Mouse (Mus musculus): ENCODE measurements around the gene Bmp6. TPM values are rescaled to one million over a fixed set of nuclear protein-coding genes. Genes with fewer than 3 reads are reported as not detected.

Gene Bmp6
- polyA plus RNA-seq, 1 experiment from 2014 or later, result 2.1 TPM

- no peak for DNase-seq (ENCODE audit: low spot score)
- H3K4me3 ChIP-seq, result no peak overlapping the region
- no peaks in the 10 kb centered on the region for H3K27me3 ChIP-seq (ENCODE audit: insufficient read depth, poor library complexity, severe bottlenecking)
- 39% methylated on average over 3 of the region's 3 CpGs for WGBS
- no peaks in the 10 kb centered on the region for H3K9me3 ChIP-seq
- H3K4me1 ChIP-seq, result peaks cover 39% of the 10 kb centered on the region
- no peak overlapping the region for H3K27ac ChIP-seq
- no peaks in the 10 kb centered on the region for H3K36me3 ChIP-seq
Measured at GRCm38 (mm10) chr13:38408636-38409035, 63.7 kb downstream of the Bmp6 start.

DNA sequence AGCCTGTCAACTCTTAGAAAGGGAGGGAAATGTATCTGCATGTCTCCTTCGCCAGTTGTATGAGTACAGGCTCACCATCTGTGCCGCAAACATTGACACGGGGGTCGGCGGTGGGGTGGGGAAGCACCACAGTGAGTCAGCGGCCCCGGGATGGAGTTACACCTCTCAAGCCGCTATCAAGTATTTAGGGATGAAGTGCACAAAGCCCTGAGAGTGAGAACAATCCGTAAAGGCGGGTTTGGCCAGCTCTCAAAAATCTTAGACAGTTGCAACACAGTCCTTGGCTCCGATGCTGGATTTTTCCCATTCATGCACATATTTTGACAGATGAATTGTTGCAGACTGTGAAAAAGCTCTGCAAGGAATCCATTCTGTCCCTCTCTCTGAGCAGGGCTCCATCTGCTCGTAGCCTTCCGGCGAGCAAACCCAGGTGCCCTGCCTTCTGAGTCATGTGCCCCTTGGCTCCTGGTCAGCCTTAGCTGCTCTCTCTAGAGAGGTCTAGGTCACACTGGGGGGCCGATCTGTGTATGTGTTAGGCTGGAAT is 65.5 kb downstream of the Bmp6 start:
- 18% methylated on average over 15 of the region's 15 CpGs for WGBS
- H3K4me1 ChIP-seq, result peaks cover 30% of the 10 kb centered on the region
- peak overlapping the region; percentile 22; the same call in 1 of the 2 replicates for H3K4me3 ChIP-seq
- no peaks in the 10 kb centered on the region for H3K27me3 ChIP-seq (ENCODE audit: insufficient read depth, poor library complexity, severe bottlenecking)
- DNase-seq (ENCODE audit: low spot score), result no peak
- H3K9me3 ChIP-seq, result no peaks in the 10 kb centered on the region
- no peaks in the 10 kb centered on the region for H3K36me3 ChIP-seq
- peak overlapping the region; percentile 25; the same call in 1 of the 2 replicates for H3K27ac ChIP-seq

- WGBS, result 85% methylated on average over 7 of the region's 7 CpGs
- H3K4me3 ChIP-seq, result no peak overlapping the region
- peaks cover 13% of the 10 kb centered on the region for H3K4me1 ChIP-seq
- DNase-seq (ENCODE audit: low spot score), result no peak
- H3K27me3 ChIP-seq (ENCODE audit: insufficient read depth, poor library complexity, severe bottlenecking), result no peaks in the 10 kb centered on the region
- no peaks in the 10 kb centered on the region for H3K36me3 ChIP-seq
- H3K9me3 ChIP-seq, result no peaks in the 10 kb centered on the region
- H3K27ac ChIP-seq, result no peak overlapping the region
Measured at GRCm38 (mm10) chr13:38419781-38420180, 74.9 kb downstream of the Bmp6 start.

- WGBS, result 79% methylated on average over 5 of the region's 5 CpGs
- no peaks in the 10 kb centered on the region for H3K9me3 ChIP-seq
- DNase-seq (ENCODE audit: low spot score), result no peak
- H3K27me3 ChIP-seq (ENCODE audit: insufficient read depth, poor library complexity, severe bottlenecking), result no peaks in the 10 kb centered on the region
- no peak overlapping the region for H3K4me3 ChIP-seq
- peaks cover 13% of the 10 kb centered on the region for H3K4me1 ChIP-seq
- no peaks in the 10 kb centered on the region for H3K36me3 ChIP-seq
- no peak overlapping the region for H3K27ac ChIP-seq
Measured at GRCm38 (mm10) chr13:38422491-38422890, 77.6 kb downstream of the Bmp6 start.

DNA sequence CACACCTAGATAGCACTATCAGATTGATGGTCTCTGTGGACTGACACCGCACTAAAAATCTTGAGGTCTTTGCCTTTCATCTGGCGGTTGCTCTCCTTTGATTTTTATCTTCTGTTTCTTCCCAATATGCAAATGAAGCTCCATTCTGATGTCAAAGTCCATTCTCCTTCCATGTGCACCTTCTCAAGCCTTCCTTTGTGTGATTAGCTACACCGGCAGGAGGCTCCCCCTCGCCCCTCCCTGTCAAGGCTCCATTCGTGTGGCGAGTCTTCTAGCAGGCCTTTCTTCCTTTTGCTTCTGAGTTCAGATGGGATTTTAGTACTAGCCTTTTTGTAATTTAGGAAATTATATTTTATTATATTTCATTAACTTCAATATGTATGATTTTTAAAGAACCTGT is 80.4 kb downstream of the Bmp6 start:
- WGBS, result 78% methylated on average over 6 of the region's 6 CpGs

DNA sequence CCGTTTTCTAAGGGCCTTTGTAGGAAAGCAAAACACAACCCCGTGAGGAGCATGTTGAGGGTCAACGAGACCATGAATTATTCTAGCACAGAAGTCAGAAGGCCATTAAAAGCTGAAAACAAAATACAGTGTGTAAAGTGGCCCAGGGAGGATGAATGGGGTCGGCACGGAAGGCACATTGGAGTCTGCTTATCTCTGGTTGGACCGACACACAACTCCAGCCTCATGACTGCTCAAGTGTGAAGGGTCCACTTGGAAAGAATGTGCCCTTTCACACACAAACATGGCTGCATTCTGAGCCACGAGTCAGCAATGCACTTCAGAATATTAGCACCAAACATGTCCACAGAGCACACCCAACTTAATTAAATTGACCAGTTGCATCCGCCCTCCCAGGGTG is 84.8 kb downstream of the Bmp6 start:
- DNase-seq (ENCODE audit: low spot score), result no peak
- H3K9me3 ChIP-seq, result no peaks in the 10 kb centered on the region
- 70% methylated on average over 8 of the region's 8 CpGs for WGBS

More for the DNA sequence above, 80.4 kb downstream of the Bmp6 start:
- Histone ChIP-seq H3K4me1 (peaks cover 15% of the 10 kb centered on the region), H3K9me3 (no peaks in the 10 kb centered on the region), H3K27me3 (ENCODE audit: insufficient read depth, poor library complexity, severe bottlenecking) (no peaks in the 10 kb centered on the region), H3K36me3 (no peaks in the 10 kb centered on the region), H3K4me3 (no peak overlapping the region), H3K27ac (no peak overlapping the region)
- no peak for DNase-seq (ENCODE audit: low spot score)

DNA sequence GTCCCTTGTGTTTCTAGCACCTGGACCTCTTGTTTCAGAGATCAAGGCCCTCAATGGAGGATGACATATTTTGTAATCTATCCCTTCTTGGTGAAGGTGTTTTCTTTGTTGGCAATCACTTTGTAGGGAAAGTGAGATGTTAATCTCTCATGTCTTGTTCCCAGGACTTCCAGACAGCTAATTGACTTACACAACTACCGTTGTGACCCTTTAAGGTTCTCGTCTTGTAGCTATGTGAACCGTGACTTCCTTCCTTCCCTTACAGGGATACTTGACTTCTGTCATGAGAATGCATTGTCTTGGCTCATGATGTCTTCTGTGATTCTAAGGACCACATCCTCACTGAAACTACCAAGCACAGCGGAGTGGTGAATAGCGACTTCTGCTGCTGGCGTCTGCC is 85.2 kb downstream of the Bmp6 start:
- Histone ChIP-seq H3K4me3 (no peak overlapping the region), H3K27me3 (ENCODE audit: insufficient read depth, poor library complexity, severe bottlenecking) (no peaks in the 10 kb centered on the region), H3K9me3 (no peaks in the 10 kb centered on the region), H3K27ac (no peak overlapping the region), H3K4me1 (0 out of 2 replicates have a peak, but pooled peaks cover 2% of the 10 kb centered on the region), H3K36me3 (no peaks in the 10 kb centered on the region)
- 77% methylated on average over 6 of the region's 6 CpGs for WGBS
- no peak for DNase-seq (ENCODE audit: low spot score)

More for the DNA sequence above, 84.8 kb downstream of the Bmp6 start:
- Histone ChIP-seq H3K36me3 (no peaks in the 10 kb centered on the region), H3K4me3 (no peak overlapping the region), H3K27ac (no peak overlapping the region), H3K4me1 (0 out of 2 replicates have a peak, but pooled peaks cover 2% of the 10 kb centered on the region), H3K27me3 (ENCODE audit: insufficient read depth, poor library complexity, severe bottlenecking) (no peaks in the 10 kb centered on the region)

- H3K4me3 ChIP-seq, result no peak overlapping the region
- no peaks in the 10 kb centered on the region for H3K27me3 ChIP-seq (ENCODE audit: insufficient read depth, poor library complexity, severe bottlenecking)
- H3K27ac ChIP-seq, result no peak overlapping the region
- H3K4me1 ChIP-seq, result no peaks in the 10 kb centered on the region
- no peak for DNase-seq (ENCODE audit: low spot score)
- no peaks in the 10 kb centered on the region for H3K36me3 ChIP-seq
- H3K9me3 ChIP-seq, result no peaks in the 10 kb centered on the region
- 81% methylated on average over 5 of the region's 5 CpGs for WGBS
Measured at GRCm38 (mm10) chr13:38434831-38435230, 89.9 kb downstream of the Bmp6 start.

- Histone ChIP-seq H3K36me3 (no peaks in the 10 kb centered on the region), H3K9me3 (no peaks in the 10 kb centered on the region), H3K27ac (no peak overlapping the region), H3K27me3 (ENCODE audit: insufficient read depth, poor library complexity, severe bottlenecking) (no peaks in the 10 kb centered on the region), H3K4me1 (no peaks in the 10 kb centered on the region), H3K4me3 (no peak overlapping the region)
- no peak for DNase-seq (ENCODE audit: low spot score)
- WGBS, result 34% methylated on average over 5 of the region's 5 CpGs
Measured at GRCm38 (mm10) chr13:38437930-38438329, 93.0 kb downstream of the Bmp6 start.

DNA sequence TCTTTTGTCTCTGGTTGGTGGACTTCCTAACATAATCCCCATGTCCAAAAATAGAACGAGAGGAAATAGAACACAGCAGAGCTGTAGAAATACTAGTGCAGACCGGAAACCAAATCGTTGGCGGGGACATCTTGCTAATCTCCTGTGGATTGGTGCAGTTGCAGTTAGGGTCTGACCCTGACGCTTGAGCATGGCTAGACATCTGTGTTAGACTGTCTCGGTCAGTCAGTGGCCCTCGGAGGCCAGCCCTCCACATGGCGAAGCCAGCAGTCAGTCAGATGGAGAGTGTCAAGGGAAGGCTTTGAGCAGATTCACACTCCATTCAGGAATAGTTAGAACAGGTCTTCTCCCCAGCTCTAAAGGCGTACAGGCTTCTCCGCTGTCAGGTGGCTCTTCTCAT is 95.3 kb downstream of the Bmp6 start:
- Histone ChIP-seq H3K9me3 (no peaks in the 10 kb centered on the region), H3K36me3 (no peaks in the 10 kb centered on the region), H3K4me1 (no peaks in the 10 kb centered on the region), H3K27ac (no peak overlapping the region), H3K27me3 (ENCODE audit: insufficient read depth, poor library complexity, severe bottlenecking) (no peaks in the 10 kb centered on the region), H3K4me3 (no peak overlapping the region)
- 83% methylated on average over 10 of the region's 10 CpGs for WGBS
- DNase-seq (ENCODE audit: low spot score), result peak; percentile 56

- Histone ChIP-seq H3K4me1 (peaks cover 24% of the 10 kb centered on the region), H3K27me3 (ENCODE audit: insufficient read depth, poor library complexity, severe bottlenecking) (no peaks in the 10 kb centered on the region), H3K27ac (no peak overlapping the region), H3K4me3 (no peak overlapping the region), H3K36me3 (no peaks in the 10 kb centered on the region), H3K9me3 (no peaks in the 10 kb centered on the region)
- DNase-seq (ENCODE audit: low spot score), result no peak
- 83% methylated on average over 6 of the region's 6 CpGs for whole genome bisulfite sequencing
Measured at GRCm38 (mm10) chr13:38448516-38449015, 103.7 kb downstream of the Bmp6 start.

GRCm38 (mm10) chr13:38450051-38450971 is 105.4 kb downstream of the Bmp6 start:
- 47% methylated on average over 20 of the region's 20 CpGs for WGBS
- Histone ChIP-seq H3K4me3 (peak overlapping the region; percentile 31), H3K9me3 (no peaks in the 10 kb centered on the region), H3K27ac (peak overlapping the region; percentile 71), H3K27me3 (ENCODE audit: insufficient read depth, poor library complexity, severe bottlenecking) (no peaks in the 10 kb centered on the region), H3K4me1 (peaks cover 24% of the 10 kb centered on the region), H3K36me3 (no peaks in the 10 kb centered on the region)
- DNase-seq (ENCODE audit: low spot score), result peak; percentile 88

- Histone ChIP-seq H3K27ac (peak overlapping the region; percentile 71; the same call in 1 of the 2 replicates), H3K4me3 (no peak overlapping the region)
Measured at GRCm38 (mm10) chr13:38451446-38451845, 106.5 kb downstream of the Bmp6 start.

More at GRCm38 (mm10) chr13:38451446-38451845, 106.5 kb downstream of the Bmp6 start:
- Histone ChIP-seq H3K4me1 (peaks cover 24% of the 10 kb centered on the region), H3K27me3 (ENCODE audit: insufficient read depth, poor library complexity, severe bottlenecking) (no peaks in the 10 kb centered on the region), H3K36me3 (no peaks in the 10 kb centered on the region), H3K9me3 (no peaks in the 10 kb centered on the region)
- DNase-seq (ENCODE audit: low spot score), result peak; percentile 60
- WGBS, result 88% methylated on average over 5 of the region's 5 CpGs

Measured in heart, embryonic 10.5 days (tissue).